Mouse (Mus musculus) G1E-ER4 (cell line): ENCODE data around the gene Oxct1. TPM values are rescaled to one million over a fixed set of nuclear protein-coding genes. Genes with fewer than 3 reads are reported as not detected.

Source experiments
- GATA1 ChIP-seq: IDR thresholded peaks from one replicate; pipeline ENCODE4 v1.8.0; 2012; ENCODE audit warnings: low read length, inconsistent platforms
- polyA plus RNA-seq: library from polyadenylated mRNA; stranded (reverse); fragments of >175 nt; gene quantifications from 2 replicates; pipeline ENCODE4 v1.2.3, GENCODE M21; 2012

Gene Oxct1
- polyA plus RNA-seq, result 29.7 and 36.8 TPM in 2 replicates

GRCm38 (mm10) chr15:4026231-4026773 lies at the start of gene Oxct1:
Gene Oxct1, plus strand, starts transcription at chr15:4026383.
- no peak for TF ChIP-seq GATA1

DNA sequence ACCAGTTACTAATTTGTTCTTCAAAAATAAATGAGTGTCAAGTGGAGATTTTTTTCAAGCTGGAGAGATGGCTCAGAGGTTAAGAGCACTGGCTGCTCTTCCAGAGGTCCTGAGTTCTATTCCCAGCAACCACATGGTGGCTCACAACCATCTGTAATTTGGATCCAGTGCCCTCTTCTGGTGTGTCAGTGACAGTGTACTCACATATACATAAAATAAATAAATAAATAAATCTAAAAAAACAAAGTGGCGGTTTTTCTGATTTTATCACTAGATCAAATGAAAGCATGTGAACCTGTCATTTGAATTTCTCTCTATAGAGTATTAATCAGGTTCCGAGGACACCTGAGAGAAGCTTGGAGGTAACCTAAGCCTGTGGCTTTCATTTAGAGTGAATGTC lies 47.9 kb upstream of the Oxct1 start:
- no peak for TF ChIP-seq GATA1

DNA sequence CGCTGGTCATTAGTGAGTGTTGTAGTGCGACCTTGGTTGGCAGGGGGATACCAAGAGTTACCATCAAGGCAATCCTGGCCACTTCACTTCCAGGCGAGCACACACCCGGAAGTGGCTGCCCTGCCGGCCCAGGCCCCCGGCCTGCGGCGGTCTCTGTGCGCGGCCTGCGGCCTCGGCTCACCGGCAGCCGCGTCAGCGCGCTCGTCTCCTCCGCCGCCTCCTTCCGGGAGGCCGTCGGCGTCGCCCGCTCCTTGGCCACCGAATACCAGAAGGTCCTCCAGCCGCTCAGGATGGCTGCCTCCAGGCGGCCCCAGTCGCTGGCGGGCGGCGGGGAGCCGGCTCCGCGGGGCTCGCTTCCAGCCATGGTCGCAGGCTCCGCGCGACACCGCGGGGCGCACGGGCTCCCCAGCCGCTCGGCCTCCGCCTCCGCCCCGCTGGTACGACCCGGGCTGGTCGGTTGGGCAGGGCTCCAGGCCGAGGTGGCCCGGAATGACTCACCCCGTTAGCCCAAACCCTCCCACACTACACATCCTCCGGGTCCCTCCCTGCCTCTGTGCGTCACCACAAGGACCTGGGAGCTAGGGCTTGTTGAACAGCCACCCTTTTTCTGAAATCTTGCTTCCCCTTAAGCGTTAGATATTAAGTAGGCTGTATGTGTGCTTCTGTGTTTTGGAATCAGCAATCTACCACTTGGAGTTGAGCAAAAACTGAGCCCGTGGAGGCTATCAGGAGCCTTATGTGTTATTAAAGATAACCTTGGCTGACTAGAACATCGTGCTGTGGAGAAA lies 46.9 kb upstream of the Oxct1 start, which contains the start of gene Fbxo4:
Fbxo4 (minus strand) TSS at position 513 of the 788 bp plus-strand sequence.
- no peak for TF ChIP-seq GATA1

DNA sequence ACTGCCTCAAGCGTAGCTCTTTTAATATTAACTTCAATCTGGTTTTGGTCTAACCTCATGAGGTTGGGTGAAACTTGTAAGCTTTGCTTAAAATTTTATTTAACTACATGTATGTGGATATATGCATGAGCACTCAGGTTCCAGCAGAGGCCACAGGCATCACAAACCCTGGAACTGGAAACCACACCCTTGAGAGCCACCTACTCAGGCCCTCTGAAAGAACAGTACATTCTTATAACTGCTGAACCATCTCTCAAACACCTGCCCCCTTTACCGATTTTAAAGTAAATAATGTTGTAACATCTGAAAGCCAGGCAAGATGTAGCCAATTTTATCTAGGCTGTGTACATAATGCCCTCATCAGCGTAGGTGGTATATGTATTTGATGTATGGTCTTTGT lies 46.3 kb upstream of the Oxct1 start:
- TF ChIP-seq GATA1, result no peak

GRCm38 (mm10) chr15:3982732-3983131 lies 43.5 kb upstream of the Oxct1 start:
- no peak for TF ChIP-seq GATA1

- no peak for TF ChIP-seq GATA1
These were observed 41.3 kb upstream of the Oxct1 start for GRCm38 (mm10) chr15:3984876-3985275.

DNA sequence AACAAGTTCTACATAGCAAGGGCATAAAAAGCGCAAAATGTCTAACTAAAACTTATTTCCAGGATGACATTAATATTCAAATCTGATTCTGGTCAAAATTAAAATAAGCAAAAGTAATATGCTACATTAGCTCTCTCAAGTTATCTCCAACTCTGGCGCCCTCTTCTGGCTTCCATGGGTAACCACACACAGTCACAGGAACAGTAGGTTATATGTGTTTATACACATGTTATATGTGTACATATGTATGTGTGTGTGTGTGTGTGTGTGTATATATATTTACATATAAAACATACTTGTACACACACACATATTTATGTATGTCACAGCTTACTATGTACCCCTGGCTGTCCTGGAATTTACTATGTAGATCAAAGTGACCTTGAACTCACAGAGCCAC lies 38.2 kb upstream of the Oxct1 start:
- no peak for TF ChIP-seq GATA1

- no peak for TF ChIP-seq GATA1
These were observed 31.2 kb upstream of the Oxct1 start for GRCm38 (mm10) chr15:3994852-3995447.

DNA sequence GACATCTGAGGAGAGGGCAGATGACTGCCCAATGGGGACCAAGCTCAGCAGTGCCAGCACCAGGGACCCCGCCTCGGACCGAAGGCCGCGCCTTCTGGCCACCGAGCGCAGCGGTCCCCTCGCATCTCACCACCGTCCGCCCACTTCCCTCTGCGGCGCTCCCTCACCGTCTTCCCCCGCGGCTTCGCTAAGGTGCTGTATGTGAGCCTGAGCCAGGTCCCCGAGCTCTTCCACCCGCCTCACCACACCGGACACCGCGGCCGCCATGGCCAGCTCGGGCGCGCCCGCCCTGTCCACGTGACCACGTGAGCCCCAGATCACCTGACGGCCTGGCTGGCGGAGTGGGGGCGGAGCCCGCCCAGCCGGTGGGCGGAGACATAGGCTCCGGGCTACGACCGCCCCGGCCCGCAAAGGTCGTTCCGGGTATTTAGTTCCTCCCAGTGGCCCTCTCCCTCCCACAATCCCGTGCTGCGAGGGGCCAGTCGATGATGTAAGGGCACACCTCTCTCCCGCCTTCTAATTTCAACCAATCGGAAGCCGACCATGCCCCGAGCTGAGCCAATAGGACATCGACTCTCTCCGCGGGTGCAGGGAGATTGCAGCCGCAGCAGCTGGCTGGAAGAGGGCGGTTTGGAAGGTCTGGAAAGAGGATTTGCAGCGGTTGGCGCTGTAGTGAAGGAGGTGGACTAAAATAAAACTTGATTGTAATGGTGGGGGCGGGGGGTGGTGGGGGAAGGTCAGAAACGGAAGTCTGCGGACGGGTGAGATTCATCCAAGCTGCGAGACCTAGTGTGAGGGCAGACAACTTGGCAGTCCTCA lies 30.5 kb upstream of the Oxct1 start, which contains the start of gene AW549877:
AW549877 (minus strand) TSS at position 297 of the 819 bp plus-strand sequence.
- TF ChIP-seq GATA1, result no peak

DNA sequence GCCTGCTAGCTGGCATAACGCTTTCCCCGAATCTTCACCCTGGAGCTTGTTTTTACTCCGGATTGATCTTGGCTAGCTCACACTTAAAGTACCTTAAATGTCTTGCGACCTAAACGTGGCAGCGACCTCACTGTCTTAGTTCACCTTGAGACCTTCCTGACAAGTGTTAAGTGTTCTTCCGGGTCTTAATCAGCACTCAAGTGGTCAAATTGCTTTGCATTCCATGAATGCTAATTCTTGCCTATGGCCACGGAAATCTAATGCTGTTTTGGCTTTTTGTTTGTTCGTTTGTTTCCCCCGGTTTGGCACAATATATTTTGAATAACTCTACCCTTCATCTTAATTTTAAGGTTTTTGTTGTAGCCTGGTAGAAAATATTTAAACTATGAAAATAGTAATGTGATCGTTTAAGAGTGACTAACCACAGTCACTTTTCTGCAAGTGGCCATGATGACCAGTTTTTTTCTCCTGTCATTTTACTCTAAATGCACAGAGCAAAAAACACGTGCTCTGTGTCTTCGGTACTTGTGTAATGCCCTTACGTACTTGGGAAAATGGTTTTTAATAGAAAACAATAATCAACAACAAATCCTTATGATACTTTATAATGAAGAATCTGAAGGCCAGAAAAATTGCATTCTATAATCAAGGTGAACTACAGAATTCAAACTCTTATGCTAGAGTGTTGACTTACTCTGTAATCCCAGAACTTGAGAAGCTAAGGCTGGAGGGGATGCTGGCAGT lies 29.7 kb upstream of the Oxct1 start:
- TF ChIP-seq GATA1, result no peak

GRCm38 (mm10) chr15:3999144-3999543 lies 27.0 kb upstream of the Oxct1 start:
- TF ChIP-seq GATA1, result no peak

GRCm38 (mm10) chr15:4000536-4000935 lies 25.6 kb upstream of the Oxct1 start:
- no peak for TF ChIP-seq GATA1

- TF ChIP-seq GATA1, result no peak
These were observed 12.3 kb upstream of the Oxct1 start for GRCm38 (mm10) chr15:4013873-4014272.

- TF ChIP-seq GATA1, result no peak
These were observed 5.5 kb upstream of the Oxct1 start for GRCm38 (mm10) chr15:4020711-4021110.

DNA sequence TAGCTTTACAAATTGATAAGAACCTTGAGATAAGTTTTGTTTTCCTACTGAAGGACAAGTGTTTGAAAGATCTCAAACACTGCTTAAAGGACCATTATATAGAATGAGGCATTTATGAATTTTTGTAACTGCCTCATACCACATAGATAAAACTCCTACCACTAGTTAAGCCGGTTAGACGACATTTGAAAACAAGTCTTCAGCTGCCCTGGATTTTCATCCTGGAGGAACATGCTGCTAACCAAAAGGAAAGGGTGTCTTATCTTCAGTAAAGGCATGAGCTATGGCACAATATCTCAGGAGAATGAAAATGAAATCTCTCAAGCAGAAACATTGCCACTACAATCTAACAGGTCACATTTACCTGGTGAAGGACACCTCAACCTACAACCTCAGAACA lies 2.4 kb upstream of the Oxct1 start:
- TF ChIP-seq GATA1, result no peak
